Mouse (Mus musculus) embryo, embryonic 11 days (tissue): Measurements from ENCODE around the gene Kcnq1.
A peak's percentile ranks its signal among the peaks of the same experiment; 100 is the strongest.

Source experiments
- DNase-seq: peaks from one replicate; pipeline ENCODE4 v3.0.0-alpha.2; 2015

The Kcnq1 gene

GRCm38 (mm10) chr7:143433331-143433730, 327.2 kb downstream of the Kcnq1 start:
- DNase-seq = no peak

DNA sequence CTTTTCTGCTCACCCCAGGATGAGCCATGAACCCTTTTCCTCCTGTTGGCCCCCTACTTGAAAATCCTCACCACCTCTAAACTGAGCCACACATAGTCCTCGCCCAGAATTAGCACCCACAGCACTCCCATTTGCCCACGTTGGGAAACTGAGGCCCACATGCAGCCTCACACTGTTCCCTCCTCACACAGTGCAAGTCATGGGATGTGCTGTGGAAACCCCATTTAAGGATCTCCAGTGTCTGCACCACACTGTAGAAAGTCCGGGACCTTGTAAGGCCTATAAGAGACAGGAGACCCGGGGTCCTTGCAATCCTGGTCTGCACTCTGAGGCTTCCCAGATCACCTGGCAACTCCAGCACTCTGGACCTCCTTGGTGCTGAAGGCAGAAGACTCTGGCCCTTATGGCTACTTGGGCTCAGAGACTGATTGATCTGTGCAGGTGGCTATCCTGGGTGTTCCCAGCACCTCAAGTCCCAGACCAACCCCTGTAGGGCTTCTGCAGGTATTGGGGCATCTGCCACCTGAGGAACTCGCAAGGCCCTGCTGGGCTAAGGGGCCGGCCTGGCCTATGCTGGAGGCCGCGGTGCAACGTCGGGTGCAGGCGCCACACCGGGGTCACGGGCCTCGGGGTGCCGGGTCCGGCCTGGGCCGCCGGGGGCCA, 331.2 kb downstream of the Kcnq1 start:
- DNase-seq = no peak

GRCm38 (mm10) chr7:143437894-143438581, 331.9 kb downstream of the Kcnq1 start:
- DNase-seq = peak; percentile 90

- DNase-seq = no peak
These were observed 332.8 kb downstream of the Kcnq1 start for GRCm38 (mm10) chr7:143438965-143439364.

- DNase-seq = no peak
These were observed 338.4 kb downstream of the Kcnq1 start for GRCm38 (mm10) chr7:143444580-143444954.

DNA sequence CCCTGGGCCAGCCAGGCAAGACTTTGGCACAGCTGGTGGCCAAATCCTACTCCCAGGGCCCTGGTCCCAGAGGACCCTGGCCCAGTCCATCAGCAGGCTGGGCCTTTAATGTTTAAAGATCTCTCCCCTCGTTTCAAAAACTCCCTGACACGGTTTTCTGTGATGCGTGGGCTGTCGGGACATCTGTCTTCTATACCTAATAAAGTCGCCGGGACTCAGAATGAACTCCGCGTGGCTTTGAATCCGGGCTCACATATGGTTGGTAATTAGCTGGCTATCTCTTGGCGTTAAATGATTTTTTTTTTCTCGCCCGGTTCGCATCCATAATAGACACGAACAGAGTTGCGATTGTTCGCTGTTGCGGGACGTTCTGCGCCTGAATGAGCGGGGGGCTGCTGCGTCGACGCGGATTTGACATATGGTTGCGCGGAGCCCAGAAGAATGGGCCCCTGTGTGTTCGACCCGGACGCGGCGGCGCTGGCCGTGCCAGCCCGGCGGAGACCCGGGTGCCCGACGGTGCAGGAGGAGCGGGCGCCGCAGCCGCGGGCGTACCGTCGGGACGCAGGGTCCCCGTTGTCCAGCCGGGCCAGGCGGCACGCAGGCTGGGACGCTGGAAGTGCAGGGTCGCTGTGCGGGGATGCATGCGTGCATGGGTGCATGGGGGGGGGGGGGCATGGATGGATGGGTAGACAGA, 338.9 kb downstream of the Kcnq1 start:
- DNase-seq = peak; percentile 63

DNA sequence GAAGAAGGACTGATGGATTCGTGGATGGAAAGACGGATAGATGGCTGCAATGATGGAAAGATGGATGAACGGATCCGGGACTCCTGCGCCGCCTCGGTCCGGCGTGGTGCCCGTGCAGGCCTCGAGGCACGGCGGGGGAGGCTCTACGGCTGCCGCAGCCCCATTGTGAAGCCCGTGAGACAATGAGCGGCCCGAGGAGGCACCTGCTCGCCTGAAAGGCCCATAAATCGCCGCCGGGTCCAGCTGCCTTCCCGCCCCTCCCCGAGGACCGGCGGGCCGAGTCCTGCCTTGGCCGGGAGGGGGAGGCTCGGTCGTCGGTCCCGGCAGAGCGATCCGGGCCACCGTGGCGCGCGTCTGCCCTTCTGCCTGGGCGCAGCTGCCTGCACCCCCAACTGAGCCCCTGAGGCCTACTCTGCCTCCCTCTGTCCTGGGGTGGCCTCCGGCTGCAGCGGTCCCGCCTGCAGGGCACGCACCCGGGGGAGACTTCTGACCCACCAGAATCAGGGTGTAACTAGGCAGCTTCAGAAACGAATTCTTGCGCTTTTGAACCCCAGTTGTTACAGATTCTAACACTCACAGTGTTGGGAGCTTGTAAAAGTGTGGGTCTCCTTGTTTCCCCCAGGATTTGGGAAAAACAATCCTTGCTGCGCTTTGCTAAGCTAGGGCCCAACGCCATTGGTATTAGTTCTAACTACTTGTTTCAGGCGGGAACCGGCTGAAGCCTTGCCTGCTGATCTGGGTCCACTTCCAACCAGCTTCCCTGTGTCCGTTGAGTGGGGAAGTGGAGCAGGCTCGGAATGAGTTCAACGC, 339.7 kb downstream of the Kcnq1 start:
- DNase-seq = peak; percentile 76

GRCm38 (mm10) chr7:143447130-143447529, 341.0 kb downstream of the Kcnq1 start:
- no peak for DNase-seq

DNA sequence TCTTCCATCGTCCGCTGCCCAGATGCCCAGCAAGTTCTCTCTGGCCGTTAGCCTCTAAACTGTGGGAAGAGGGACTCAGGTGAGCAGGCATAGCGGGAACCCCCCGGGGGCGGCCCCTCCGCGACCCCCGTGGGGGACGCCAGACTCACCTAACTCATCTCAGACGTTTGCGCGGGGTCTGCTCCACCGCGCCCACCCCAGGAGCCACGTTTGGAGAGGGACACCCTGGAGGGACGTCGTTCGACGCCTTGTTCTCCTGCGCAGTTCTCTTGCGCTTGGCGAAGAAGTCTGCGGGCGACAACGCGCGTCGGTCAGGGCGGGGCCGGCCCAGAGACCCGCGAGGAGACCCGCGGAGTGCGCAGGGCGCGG, 352.8 kb downstream of the Kcnq1 start:
- DNase-seq = peak; percentile 43

- peak; percentile 51 for DNase-seq
These were observed 353.4 kb downstream of the Kcnq1 start for GRCm38 (mm10) chr7:143459332-143460211.

DNA sequence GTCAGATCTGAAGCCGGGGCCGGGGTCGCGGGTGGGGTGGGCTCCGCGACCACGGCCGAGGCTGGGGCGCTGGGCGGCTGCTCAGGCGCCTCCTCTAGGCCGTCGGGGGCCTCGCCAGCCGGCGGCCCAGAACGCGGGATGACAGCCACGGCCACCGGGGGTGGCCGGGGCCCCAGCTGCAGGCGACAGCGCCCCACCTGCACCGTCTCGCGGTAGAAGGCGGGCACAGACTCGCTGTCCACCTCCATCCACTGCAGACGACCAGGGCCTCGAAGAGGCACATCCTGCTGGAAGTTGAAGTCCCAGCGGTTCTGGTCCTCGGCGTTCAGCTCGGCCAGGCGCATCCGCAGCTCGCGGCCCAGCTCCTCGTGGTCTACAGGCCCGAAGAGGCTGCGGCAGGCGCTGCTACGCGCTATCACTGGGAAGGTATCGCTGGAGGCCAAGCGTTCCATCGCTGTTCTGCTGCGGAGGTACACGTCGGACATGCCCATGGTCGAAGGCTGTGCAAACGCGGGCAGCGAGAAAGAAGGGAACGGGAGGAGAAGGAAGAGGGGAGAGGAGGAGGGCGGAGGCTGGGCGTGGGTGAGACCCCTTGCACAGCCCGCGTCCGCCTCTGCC, 354.2 kb downstream of the Kcnq1 start:
- peak; percentile 42 for DNase-seq

DNA sequence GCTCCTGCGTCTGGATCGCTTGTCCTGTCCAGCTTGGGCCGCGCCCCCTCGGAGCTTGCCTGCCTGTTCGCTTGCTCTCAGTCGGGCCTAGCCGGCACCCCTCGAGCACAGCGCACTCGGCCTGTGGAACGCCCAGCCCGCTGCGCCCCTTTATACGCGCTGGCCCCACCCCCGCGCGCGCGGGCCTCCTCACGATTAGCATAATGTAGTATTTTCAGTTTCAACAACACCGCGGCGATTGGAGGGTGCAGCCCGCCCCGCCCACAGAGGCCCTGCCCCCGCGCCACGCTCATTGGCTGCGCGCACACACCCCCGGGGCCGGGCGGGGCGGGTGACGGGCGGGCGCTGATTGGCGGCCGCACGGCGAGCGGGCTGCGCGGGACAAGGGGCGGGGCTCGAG, 354.7 kb downstream of the Kcnq1 start, which contains the start of gene Cdkn1c:
Gene Cdkn1c (minus strand): TSS at position 177 of the 400 bp plus-strand sequence.
- DNase-seq = peak; percentile 94

GRCm38 (mm10) chr7:143461294-143461870, 355.2 kb downstream of the Kcnq1 start:
- DNase-seq = no peak

GRCm38 (mm10) chr7:143461920-143462319, 355.8 kb downstream of the Kcnq1 start:
- DNase-seq = no peak

GRCm38 (mm10) chr7:143462516-143462915, 356.4 kb downstream of the Kcnq1 start:
- DNase-seq = no peak

GRCm38 (mm10) chr7:143463865-143464415, 357.8 kb downstream of the Kcnq1 start:
- peak; percentile 87 for DNase-seq

GRCm38 (mm10) chr7:143464811-143465560, 358.8 kb downstream of the Kcnq1 start:
- DNase-seq = peak; percentile 78

- DNase-seq = peak; percentile 87
These were observed 360.0 kb downstream of the Kcnq1 start for GRCm38 (mm10) chr7:143466099-143466677.

DNA sequence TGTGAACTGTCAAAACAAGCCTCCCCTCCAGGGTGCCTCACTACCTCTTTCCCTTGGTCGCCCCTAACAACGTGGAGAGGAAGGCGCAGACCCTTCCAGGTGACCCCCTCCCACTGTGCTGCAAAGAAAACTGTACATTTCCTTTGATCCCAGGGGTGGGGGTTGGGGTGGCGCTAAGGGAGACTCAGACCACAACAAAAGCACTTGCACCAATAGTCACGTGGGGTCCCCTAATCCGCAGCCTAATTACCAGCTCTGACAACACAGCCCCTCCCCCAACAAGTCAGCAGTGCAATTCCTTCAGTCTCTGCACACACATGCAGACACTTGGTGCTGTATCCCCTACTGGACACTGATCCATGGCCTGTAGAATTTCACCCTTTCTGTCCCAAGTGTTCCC, 361.6 kb downstream of the Kcnq1 start:
- DNase-seq = peak; percentile 65

GRCm38 (mm10) chr7:143469946-143470345, 363.8 kb downstream of the Kcnq1 start:
- peak; percentile 87 for DNase-seq
